Mouse (Mus musculus): ENCODE measurements around the gene Socs4. TPM values are rescaled to one million over a fixed set of nuclear protein-coding genes. Genes with fewer than 3 reads are reported as not detected.

Gene Socs4
- total and polyA plus RNA-seq, 3 experiments: 7.0 to 25.1 (median 13.2) TPM

- DNase-seq (ENCODE audit: extremely low read depth): no peak
- no peak overlapping the region for H3K27ac ChIP-seq (ENCODE audit: insufficient read depth, low read depth)
- no peaks in the 10 kb centered on the region for H3K9me3 ChIP-seq (replicated peaks; ENCODE audit: low read length)
- H3K27me3 ChIP-seq (replicated peaks): no peaks in the 10 kb centered on the region
- no peak overlapping the region for H3K9ac ChIP-seq (ENCODE audit: insufficient read depth, low read depth)
- no peak overlapping the region for H3K4me3 ChIP-seq (replicated peaks in 1 of 3; ENCODE audit: low read depth in 2 of 3, low read length in 2 of 3, poor library complexity in 1 of 3)
- TF ChIP-seq RCOR1 (conservative IDR thresholded peaks at IDR 0.05; ENCODE audit: low read depth, low read length): no peak
- TF ChIP-seq E2F4 (IDR thresholded peaks at IDR 0.05; ENCODE audit: insufficient replicate concordance, low read depth, low read length): no peak
- TF ChIP-seq ELF1 (IDR thresholded peaks at IDR 0.05; ENCODE audit: low read depth, low read length): no peak
- no peak for TF ChIP-seq MXI1 (IDR thresholded peaks at IDR 0.05; ENCODE audit: low read depth, low read length)
- no peak for TF ChIP-seq RAD21 (IDR thresholded peaks at IDR 0.05; ENCODE audit: low read depth, low read length)
- no peak for TF ChIP-seq IRF4 (IDR thresholded peaks at IDR 0.05; ENCODE audit: low read depth, low read length)
- no peak for TF ChIP-seq MEF2A (IDR thresholded peaks at IDR 0.05; ENCODE audit: borderline replicate concordance, low read depth, low read length)
- no peak for TF ChIP-seq BHLHE40 (IDR thresholded peaks at IDR 0.05; ENCODE audit: low read depth, low read length)
- TF ChIP-seq HCFC1 (IDR thresholded peaks at IDR 0.05; ENCODE audit: low read depth, low read length): no peak
- TF ChIP-seq KAT2A (IDR thresholded peaks at IDR 0.05; ENCODE audit: insufficient replicate concordance, low read length): no peak
- no peak for TF ChIP-seq SIN3A (IDR thresholded peaks at IDR 0.05; ENCODE audit: low read length)
- TF ChIP-seq PAX5 (IDR thresholded peaks at IDR 0.05; ENCODE audit: low read length): no peak
- TF ChIP-seq UBTF (IDR thresholded peaks at IDR 0.05; ENCODE audit: low read depth, low read length): no peak
- no peak for TF ChIP-seq USF2 (conservative IDR thresholded peaks at IDR 0.05; ENCODE audit: low read depth, low read length)
- no peak for TF ChIP-seq ZMIZ1 (IDR thresholded peaks at IDR 0.05; ENCODE audit: low read depth, low read length)
- peaks cover 4 to 17% of the 10 kb centered on the region in 2 experiments; a peak in 3 of 4 replicates for H3K4me1 ChIP-seq (ENCODE audit: control insufficient read depth in 1 of 2, insufficient read depth in 2 of 2)
- dilution Hi-C loops (cut with MboI; ENCODE audit: extremely low pct_ligation_motif_present, extremely low pct_unique_long_range_greater_than_20kb, low sequenced_read_pairs) (no loop called here), in situ Hi-C loops (cut with MboI; ENCODE audit: low pct_ligation_motif_present, low pct_unique_long_range_greater_than_20kb, low sequenced_read_pairs) (no loop called here)
- peaks cover 72% of the 10 kb centered on the region for H3K79me2 ChIP-seq (replicated peaks; ENCODE audit: control insufficient read depth, extremely low read depth, insufficient read depth, poor library complexity, severe bottlenecking)
- H3K36me3 ChIP-seq (replicated peaks in 1 of 2; ENCODE audit: control insufficient read depth in 1 of 2, insufficient read depth in 1 of 2, low read length in 1 of 2): peaks cover 48 to 89% of the 10 kb centered on the region in 2 experiments
- H3K4me2 ChIP-seq (ENCODE audit: insufficient read depth, low read depth, poor library complexity, severe bottlenecking): no peak overlapping the region
These were observed 32.3 kb downstream of the Socs4 start for GRCm38 (mm10) chr14:47309061-47309460.

DNA sequence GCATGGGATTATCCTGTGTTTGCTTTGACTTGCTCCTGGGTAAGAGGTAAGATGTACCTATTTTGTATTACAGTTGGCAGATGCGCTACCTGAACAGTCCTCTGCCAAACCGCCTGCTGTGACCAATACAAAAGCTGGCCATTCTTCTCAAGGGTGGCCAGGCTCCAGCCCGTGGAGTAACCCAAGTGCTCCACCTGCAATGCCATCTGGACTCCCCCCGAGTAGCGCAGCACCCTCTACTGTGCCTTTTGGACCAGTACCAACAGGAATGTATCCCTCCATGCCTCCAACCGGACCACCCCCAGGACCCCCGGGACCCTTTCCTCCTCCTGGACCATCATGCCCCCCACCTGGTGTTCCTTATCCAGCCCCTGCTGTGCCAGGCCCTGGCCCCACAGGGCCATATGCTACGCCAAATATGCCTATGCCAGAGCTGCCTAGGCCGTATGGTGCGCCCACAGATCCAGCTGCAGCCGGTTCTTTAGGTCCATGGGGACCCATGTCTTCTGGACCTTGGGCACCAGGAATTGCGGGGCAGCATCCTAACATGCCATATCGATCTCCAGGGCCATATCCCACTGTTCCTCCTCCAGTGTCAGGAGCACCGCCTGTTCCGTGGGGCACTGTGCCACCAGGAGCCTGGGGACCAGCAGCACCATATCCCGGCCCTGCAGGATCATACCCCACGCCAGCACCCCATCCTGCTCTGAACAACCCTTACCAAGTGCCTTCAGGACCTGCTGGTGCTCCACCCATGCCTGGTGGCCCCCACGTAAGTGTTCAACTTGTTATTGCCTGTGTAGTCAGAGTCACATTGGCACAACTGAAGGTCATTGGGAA lies 33.8 kb downstream of the Socs4 start:
- H3K27ac ChIP-seq (ENCODE audit: insufficient read depth, low read depth): no peak overlapping the region
- H3K4me3 ChIP-seq (replicated peaks in 1 of 3; ENCODE audit: low read depth in 2 of 3, low read length in 2 of 3, poor library complexity in 1 of 3): no peak overlapping the region
- H3K79me2 ChIP-seq (replicated peaks; ENCODE audit: control insufficient read depth, extremely low read depth, insufficient read depth, poor library complexity, severe bottlenecking): peaks cover 66% of the 10 kb centered on the region
- H3K36me3 ChIP-seq (replicated peaks in 1 of 2; ENCODE audit: control insufficient read depth in 1 of 2, insufficient read depth in 1 of 2, low read length in 1 of 2): peaks cover 51 to 89% of the 10 kb centered on the region in 2 experiments
- no peaks in the 10 kb centered on the region for H3K27me3 ChIP-seq (replicated peaks)
- TF ChIP-seq NELFE (IDR thresholded peaks at IDR 0.05; ENCODE audit: low read depth, low read length) (no peak), MXI1 (IDR thresholded peaks at IDR 0.05; ENCODE audit: low read depth, low read length) (no peak), USF2 (conservative IDR thresholded peaks at IDR 0.05; ENCODE audit: low read depth, low read length) (no peak), ELF1 (IDR thresholded peaks at IDR 0.05; ENCODE audit: low read depth, low read length) (no peak), TCF12 (IDR thresholded peaks at IDR 0.05; ENCODE audit: low read depth, low read length) (no peak), NRF1 (IDR thresholded peaks at IDR 0.05; ENCODE audit: low read depth, low read length) (no peak), EP300 (IDR thresholded peaks at IDR 0.05; ENCODE audit: low read length) (no peak), SMC3 (IDR thresholded peaks at IDR 0.05; ENCODE audit: low read depth, low read length) (no peak), MYC (IDR thresholded peaks at IDR 0.05; ENCODE audit: low read depth, low read length) (no peak), ETS1 (conservative IDR thresholded peaks at IDR 0.05; ENCODE audit: low read depth, low read length) (no peak), KAT2A (IDR thresholded peaks at IDR 0.05; ENCODE audit: insufficient replicate concordance, low read length) (no peak), RCOR1 (conservative IDR thresholded peaks at IDR 0.05; ENCODE audit: low read depth, low read length) (no peak), CHD2 (IDR thresholded peaks at IDR 0.05; ENCODE audit: low read length) (no peak), MAZ (IDR thresholded peaks at IDR 0.05; ENCODE audit: low read depth, low read length) (no peak), MAFK (IDR thresholded peaks at IDR 0.05; ENCODE audit: insufficient replicate concordance, low read length) (no peak), GABPA (IDR thresholded peaks at IDR 0.05; ENCODE audit: insufficient replicate concordance, low read depth, low read length) (no peak)
- H3K4me2 ChIP-seq (ENCODE audit: insufficient read depth, low read depth, poor library complexity, severe bottlenecking): no peak overlapping the region
- H3K9me3 ChIP-seq (replicated peaks; ENCODE audit: low read length): no peaks in the 10 kb centered on the region
- in situ Hi-C loops (cut with MboI; ENCODE audit: low pct_ligation_motif_present, low pct_unique_long_range_greater_than_20kb, low sequenced_read_pairs): no loop called here
- no peak overlapping the region for H3K9ac ChIP-seq (ENCODE audit: insufficient read depth, low read depth)
- no peak for DNase-seq (ENCODE audit: extremely low read depth)
- peaks cover 0 to 5% of the 10 kb centered on the region in 2 experiments; a peak in 2 of 4 replicates for H3K4me1 ChIP-seq (ENCODE audit: control insufficient read depth in 1 of 2, insufficient read depth in 2 of 2)
- dilution Hi-C loops (cut with MboI; ENCODE audit: extremely low pct_ligation_motif_present, extremely low pct_unique_long_range_greater_than_20kb, low sequenced_read_pairs): no loop called here
